Mouse (Mus musculus) neural tube, embryonic 11.5 days (tissue): ENCODE measurements at regions not wholly inside any gene's neighbourhood (a gene's known extent, or its start where the extent isn't known, plus 50 kb on each side); places are given as distances from the start of the nearest gene placed in this dataset.

Experiments
- ATAC-seq: fragments of 200-750 bp; cut with Nextera tagmentation; 2 replicates; pipeline ENCODE4 v1.8.0; 2017; ENCODE audit warnings: moderate number of reproducible peaks, mild to moderate bottlenecking, moderate TSS enrichment, moderate library complexity; ENCODE audit not compliant: insufficient read depth, low FRiP score, low TSS enrichment
- DNase-seq: peaks from one replicate; pipeline ENCODE4 v3.0.0-alpha.2; 2015; ENCODE audit warnings: low spot score
- H3K27ac ChIP-seq: fragments of 300-500 bp; sonication (generic); 2 replicates; pipeline ENCODE4 v1.5.1; 2014; ENCODE audit warnings: low read depth, mild to moderate bottlenecking, low read length
- H3K27me3 ChIP-seq: fragments of 300-500 bp; sonication (generic); 2 replicates; pipeline ENCODE4 v1.6.1; 2014; ENCODE audit warnings: mild to moderate bottlenecking, low read length, mixed read lengths; ENCODE audit not compliant: control insufficient read depth, insufficient read depth
- H3K36me3 ChIP-seq: fragments of 300-500 bp; sonication (generic); 2 replicates; pipeline ENCODE4 v1.6.1; 2014; ENCODE audit warnings: mild to moderate bottlenecking, low read length, moderate library complexity, mixed read lengths; ENCODE audit not compliant: control insufficient read depth, insufficient read depth
- H3K4me1 ChIP-seq: fragments of 300-500 bp; sonication (generic); 2 replicates; pipeline ENCODE4 v1.6.1; 2014; ENCODE audit warnings: low read length, mixed read lengths; ENCODE audit not compliant: control insufficient read depth, insufficient read depth
- H3K4me2 ChIP-seq: fragments of 300-500 bp; sonication (generic); 2 replicates; pipeline ENCODE4 v1.6.1; 2014; ENCODE audit warnings: low read depth, mild to moderate bottlenecking, moderate library complexity
- H3K4me3 ChIP-seq: fragments of 300-500 bp; sonication (generic); 2 replicates; pipeline ENCODE4 v1.5.1; 2014; ENCODE audit warnings: low read depth, low read length
- H3K9ac ChIP-seq: fragments of 300-500 bp; sonication (generic); 2 replicates; pipeline ENCODE4 v1.6.1; 2014; ENCODE audit warnings: mild to moderate bottlenecking, low read length
- H3K9me3 ChIP-seq: fragments of 300-500 bp; sonication (generic); 2 replicates; pipeline ENCODE4 v1.6.1; 2016; ENCODE audit warnings: low read length; ENCODE audit not compliant: control insufficient read depth
- WGBS: fragments of 180-500 bp; shearing (Covaris S2); extraction: QIAGEN DNeasy Blood & Tissue Kit; methylation state at CpG from one replicate; pipeline ENCODE4 v1.1.7; 2014; 5-methylcytosine and 5-hydroxymethylcytosine counted together

DNA sequence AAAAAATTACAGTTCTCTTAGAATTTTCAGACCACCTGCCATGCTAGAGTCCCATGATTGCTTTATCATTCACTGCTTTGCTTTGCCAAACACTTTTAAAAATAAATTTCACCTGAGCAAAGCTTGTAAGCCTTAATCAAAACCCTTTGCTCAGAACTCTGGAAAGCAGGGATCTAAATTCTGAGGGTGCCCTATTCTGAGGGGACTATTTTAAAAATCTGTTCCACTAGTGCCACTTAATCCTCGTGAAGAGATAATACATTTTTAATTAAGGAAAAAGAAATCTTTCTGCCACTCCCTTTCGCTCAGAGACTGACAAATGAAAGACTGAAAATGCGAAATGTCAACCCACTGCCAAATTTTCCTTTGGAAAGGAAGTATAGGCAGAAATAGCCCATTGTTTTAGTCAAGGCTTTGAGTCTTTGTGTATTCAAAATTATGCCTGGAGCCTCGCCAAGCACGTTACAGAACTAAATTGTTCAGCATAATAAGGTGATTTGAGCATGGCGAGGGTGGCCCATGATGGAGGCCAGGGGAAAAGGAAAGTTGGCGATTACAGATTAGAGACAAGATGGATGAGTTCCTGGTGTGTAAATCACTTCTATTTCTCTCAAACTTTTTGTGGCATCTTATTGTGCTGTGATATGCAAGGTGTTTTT is 197.4 kb upstream of the Slc16a7 start:
- no peak overlapping the region for H3K4me2 ChIP-seq
- no peak for ATAC-seq
- H3K36me3 ChIP-seq = no peaks in the 10 kb centered on the region
- 67% methylated on average over 7 of the region's 7 CpGs for WGBS
- H3K9me3 ChIP-seq = no peaks in the 10 kb centered on the region
- no peak overlapping the region for H3K4me3 ChIP-seq
- no peak overlapping the region for H3K9ac ChIP-seq
- no peak for DNase-seq
- no peaks in the 10 kb centered on the region for H3K27me3 ChIP-seq
- no peaks in the 10 kb centered on the region for H3K4me1 ChIP-seq
- H3K27ac ChIP-seq = no peak overlapping the region

DNA sequence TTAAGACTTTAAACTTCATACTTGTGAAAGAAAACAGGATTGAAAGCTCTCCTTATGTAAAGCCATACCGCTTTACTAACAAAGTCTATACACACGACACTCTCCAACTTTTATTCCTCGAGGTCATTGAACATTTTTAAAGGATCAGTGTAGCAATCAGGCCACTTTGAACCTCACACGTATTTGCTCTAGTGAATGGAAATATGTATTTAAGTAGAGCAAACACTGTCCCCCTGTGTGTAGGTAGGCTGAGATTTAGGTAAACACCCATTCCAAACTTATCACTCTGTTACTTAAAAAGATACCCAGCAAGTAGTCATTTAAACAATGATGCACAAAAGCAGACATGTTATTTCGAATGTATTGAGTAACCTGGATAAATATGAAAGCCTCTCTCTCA is 203.7 kb upstream of the Slc16a7 start:
- DNase-seq = no peak
- H3K9ac ChIP-seq = no peak overlapping the region

GRCm38 (mm10) chr10:125607787-125608617 is 218.7 kb upstream of the Slc16a7 start:
- Histone ChIP-seq H3K4me3 (no peak overlapping the region), H3K4me1 (no peaks in the 10 kb centered on the region), H3K9ac (no peak overlapping the region), H3K27ac (no peak overlapping the region), H3K4me2 (no peak overlapping the region), H3K27me3 (no peaks in the 10 kb centered on the region), H3K9me3 (no peaks in the 10 kb centered on the region), H3K36me3 (no peaks in the 10 kb centered on the region)
- 75% methylated on average over 10 of the region's 10 CpGs for WGBS
- no peak for ATAC-seq
- no peak for DNase-seq

More for the DNA sequence above, 203.7 kb upstream of the Slc16a7 start:
- Histone ChIP-seq H3K4me3 (no peak overlapping the region), H3K27me3 (no peaks in the 10 kb centered on the region), H3K9me3 (no peaks in the 10 kb centered on the region), H3K4me1 (no peaks in the 10 kb centered on the region), H3K4me2 (no peak overlapping the region), H3K36me3 (no peaks in the 10 kb centered on the region), H3K27ac (no peak overlapping the region)
- no peak for ATAC-seq
- 88% methylated on average over 5 of the region's 5 CpGs for WGBS

GRCm38 (mm10) chr10:125610353-125610752 is 221.1 kb upstream of the Slc16a7 start:
- H3K4me3 ChIP-seq = no peak overlapping the region
- no peaks in the 10 kb centered on the region for H3K9me3 ChIP-seq
- H3K9ac ChIP-seq = no peak overlapping the region
- ATAC-seq (no peak), DNase-seq (no peak)
- no peaks in the 10 kb centered on the region for H3K4me1 ChIP-seq
- WGBS = 84% methylated on average over 5 of the region's 5 CpGs
- H3K4me2 ChIP-seq = no peak overlapping the region
- H3K27ac ChIP-seq = no peak overlapping the region
- no peaks in the 10 kb centered on the region for H3K27me3 ChIP-seq
- no peaks in the 10 kb centered on the region for H3K36me3 ChIP-seq

- no peaks in the 10 kb centered on the region for H3K27me3 ChIP-seq
- H3K9me3 ChIP-seq = no peaks in the 10 kb centered on the region
- no peaks in the 10 kb centered on the region for H3K4me1 ChIP-seq
- no peak overlapping the region for H3K4me3 ChIP-seq
- H3K4me2 ChIP-seq = no peak overlapping the region
- no peaks in the 10 kb centered on the region for H3K36me3 ChIP-seq
- no peak for ATAC-seq
- no peak overlapping the region for H3K9ac ChIP-seq
- no peak for DNase-seq
- no peak overlapping the region for H3K27ac ChIP-seq
- 93% methylated on average over 6 of the region's 6 CpGs for WGBS
Observed at GRCm38 (mm10) chr10:125612773-125613172, 223.5 kb upstream of the Slc16a7 start.

DNA sequence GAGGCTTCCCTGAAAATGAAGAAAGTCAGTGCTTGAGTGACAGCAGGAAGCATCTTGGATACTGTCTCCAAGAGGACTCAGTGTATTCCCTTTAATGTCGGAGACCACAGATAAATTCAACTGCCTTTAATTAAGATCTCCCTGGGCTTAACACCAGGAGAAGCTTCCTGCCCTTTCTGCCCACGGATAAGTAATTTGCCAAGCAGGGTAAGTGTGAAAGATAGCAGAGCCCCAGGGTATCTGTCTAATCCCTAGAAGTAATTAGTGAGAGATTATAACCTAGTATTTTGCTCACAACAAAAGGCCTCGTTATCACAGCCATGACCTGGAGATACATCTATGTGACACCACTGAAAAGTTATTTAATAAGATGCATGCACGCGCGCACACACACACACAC is 232.1 kb upstream of the Slc16a7 start:
- no peak overlapping the region for H3K9ac ChIP-seq
- H3K9me3 ChIP-seq = no peaks in the 10 kb centered on the region
- H3K4me3 ChIP-seq = no peak overlapping the region
- ATAC-seq (no peak), DNase-seq (no peak)
- 75% methylated on average over 6 of the region's 6 CpGs for WGBS
- H3K36me3 ChIP-seq = no peaks in the 10 kb centered on the region
- H3K4me2 ChIP-seq = no peak overlapping the region
- H3K27me3 ChIP-seq = no peaks in the 10 kb centered on the region
- H3K4me1 ChIP-seq = no peaks in the 10 kb centered on the region
- H3K27ac ChIP-seq = no peak overlapping the region

DNA sequence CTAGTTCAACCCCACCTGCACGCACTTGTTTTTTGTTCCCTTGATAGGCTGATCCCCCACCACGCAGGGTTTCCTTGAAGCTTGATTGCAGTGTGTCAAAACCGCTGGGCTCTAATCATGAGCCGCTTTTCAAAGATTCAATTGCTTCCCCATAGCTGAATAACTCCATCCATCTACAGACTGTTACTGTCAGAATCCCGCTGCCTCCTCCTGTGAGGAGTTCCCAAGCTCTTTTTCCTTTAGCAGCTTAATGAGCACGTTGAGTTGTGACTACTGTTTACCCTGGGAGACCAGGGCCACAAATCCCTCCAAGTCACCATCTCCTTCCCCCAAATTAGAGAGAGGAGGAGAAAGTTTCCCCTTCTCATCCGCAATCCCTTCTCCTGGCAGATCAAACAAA is 234.6 kb upstream of the Slc16a7 start:
- no peak overlapping the region for H3K4me3 ChIP-seq
- no peaks in the 10 kb centered on the region for H3K4me1 ChIP-seq
- H3K9ac ChIP-seq = no peak overlapping the region
- DNase-seq (no peak), ATAC-seq (no peak)
- H3K36me3 ChIP-seq = no peaks in the 10 kb centered on the region
- 11% methylated on average over 7 of the region's 7 CpGs for WGBS
- no peak overlapping the region for H3K27ac ChIP-seq
- H3K27me3 ChIP-seq = no peaks in the 10 kb centered on the region
- H3K4me2 ChIP-seq = no peak overlapping the region
- H3K9me3 ChIP-seq = no peaks in the 10 kb centered on the region

- WGBS = 93% methylated on average over 4 of the region's 4 CpGs
- Histone ChIP-seq H3K9ac (no peak overlapping the region), H3K4me2 (no peak overlapping the region), H3K4me3 (no peak overlapping the region), H3K9me3 (no peaks in the 10 kb centered on the region), H3K27ac (no peak overlapping the region), H3K27me3 (no peaks in the 10 kb centered on the region), H3K36me3 (no peaks in the 10 kb centered on the region), H3K4me1 (no peaks in the 10 kb centered on the region)
- no peak for DNase-seq
- ATAC-seq = no peak
Observed at GRCm38 (mm10) chr10:125667906-125668305, 278.6 kb upstream of the Slc16a7 start.

- Histone ChIP-seq H3K4me3 (no peak overlapping the region), H3K36me3 (no peaks in the 10 kb centered on the region), H3K4me1 (no peaks in the 10 kb centered on the region), H3K9me3 (no peaks in the 10 kb centered on the region), H3K4me2 (no peak overlapping the region), H3K27me3 (no peaks in the 10 kb centered on the region), H3K9ac (no peak overlapping the region), H3K27ac (no peak overlapping the region)
- WGBS = 59% methylated on average over 11 of the region's 11 CpGs
- ATAC-seq = 0 out of 2 replicates have a peak, but pooled peaks have one; percentile 41
- DNase-seq = no peak
Observed at GRCm38 (mm10) chr10:125673637-125674036, 284.4 kb upstream of the Slc16a7 start.
